Mouse (Mus musculus) thymus, postnatal 10 days (tissue): Measurements from ENCODE around the gene Olfr1367.
A peak's percentile ranks its signal among the peaks of the same experiment; 100 is the strongest.

ENCODE experiments used
- DNase-seq, 2 experiments: peaks; one replicate each; pipeline ENCODE4 v3.0.0; 2021; ENCODE audit warnings: low spot score in 2 of 2

Olfr1367 gene

GRCm38 (mm10) chr13:21346610-21347009 is at the start of gene Olfr1367:
TSS of gene Olfr1367 (plus strand) at chr13:21346910.
- DNase-seq: no peak

DNA sequence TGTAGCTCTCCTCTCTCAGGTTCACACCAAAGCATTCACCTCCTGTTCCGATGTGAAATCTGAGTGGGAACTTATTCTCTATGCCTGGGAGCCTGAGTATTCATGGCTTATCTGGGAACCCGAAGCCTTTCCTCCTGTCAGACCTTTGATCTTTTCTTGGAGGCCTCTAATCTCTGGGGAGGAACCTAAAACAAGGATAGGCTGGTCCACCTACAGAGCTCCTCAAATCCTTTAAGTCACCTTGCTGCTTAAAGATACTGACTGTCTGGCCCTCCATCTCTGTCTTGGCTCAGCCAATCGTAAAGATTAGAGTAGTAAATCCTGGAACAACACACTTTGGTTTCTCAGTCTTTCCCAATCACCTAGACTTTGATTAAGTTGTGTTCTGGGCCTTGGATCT is 48.2 kb upstream of the Olfr1367 start:
- no peak for DNase-seq

GRCm38 (mm10) chr13:21304483-21305066 is 42.1 kb upstream of the Olfr1367 start:
- DNase-seq: no peak

GRCm38 (mm10) chr13:21309788-21310187 is 36.9 kb upstream of the Olfr1367 start:
- no peak for DNase-seq

DNA sequence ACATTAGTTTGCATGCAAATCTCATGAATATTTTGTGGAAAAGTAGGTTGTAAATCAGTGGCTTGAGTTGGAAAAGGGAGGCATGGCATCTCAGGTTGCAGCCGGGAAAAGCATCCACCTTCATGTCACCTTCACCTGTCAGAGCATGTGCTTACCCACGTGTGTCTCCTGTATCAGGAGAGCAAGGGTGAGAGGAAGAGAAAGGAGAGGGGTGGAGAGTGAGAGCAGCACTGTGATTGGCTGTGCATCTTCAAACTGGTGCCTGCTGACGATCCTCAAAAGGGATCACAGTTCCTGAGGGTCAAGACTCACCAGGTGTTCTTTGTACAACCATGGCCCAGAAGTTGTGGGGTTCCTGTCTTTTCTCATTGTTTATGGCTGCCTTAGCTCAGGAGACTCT is 34.8 kb upstream of the Olfr1367 start, which contains the start of gene Gpx6:
Gene Gpx6 (plus strand): TSS at position 200 of the 400 bp plus-strand sequence.
- DNase-seq: no peak

DNA sequence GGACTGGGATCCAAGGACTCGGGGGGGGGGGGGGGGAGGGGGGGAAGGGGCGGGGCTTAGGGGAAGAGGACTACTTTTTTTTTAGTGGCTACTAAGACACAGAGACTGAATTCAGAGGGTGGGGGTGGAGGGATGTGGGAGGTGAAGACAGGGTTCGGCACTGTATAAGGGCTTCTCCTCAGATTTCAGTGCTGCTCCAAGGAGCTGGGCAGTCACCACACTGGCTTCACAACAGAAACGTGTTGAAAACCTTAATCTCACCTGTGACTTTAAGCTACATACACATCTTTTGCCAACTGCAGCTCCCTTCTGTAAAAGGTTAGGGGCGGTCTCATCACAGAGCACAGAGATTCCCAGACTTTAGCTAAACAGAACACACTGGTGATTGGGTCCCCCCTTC is 33.9 kb upstream of the Olfr1367 start:
- DNase-seq: no peak

GRCm38 (mm10) chr13:21313903-21314302 is 32.8 kb upstream of the Olfr1367 start:
- DNase-seq: no peak

GRCm38 (mm10) chr13:21320262-21320661 is 26.4 kb upstream of the Olfr1367 start:
- no peak for DNase-seq

DNA sequence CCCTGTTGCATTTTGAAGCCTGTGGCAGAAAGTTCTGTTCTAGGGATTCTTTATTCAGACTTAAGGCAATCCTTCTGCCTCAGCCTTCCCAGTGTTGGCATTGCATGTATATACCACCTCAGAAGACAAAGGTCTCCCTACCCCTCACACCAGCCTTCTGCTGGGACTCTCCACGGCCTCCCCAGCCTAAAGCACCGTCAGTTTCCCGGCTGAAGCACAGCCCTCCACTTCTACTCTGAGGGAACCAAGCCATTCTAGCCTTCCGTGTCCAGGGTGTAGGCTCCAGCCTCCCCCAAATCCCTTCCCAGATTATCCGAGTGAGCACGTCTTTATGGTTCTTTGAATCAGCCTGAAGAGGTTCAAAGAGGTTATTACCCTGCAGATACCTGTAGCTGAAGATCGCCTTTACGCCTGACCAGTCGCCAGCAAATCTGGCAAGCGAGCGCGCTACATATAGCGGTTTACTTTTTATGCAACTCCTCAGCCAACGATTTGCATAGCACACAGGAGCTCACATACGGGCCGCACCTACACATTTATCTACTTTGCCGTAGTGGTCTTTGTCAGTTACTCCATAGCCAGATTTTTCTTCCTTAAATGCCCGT is 24.7 kb upstream of the Olfr1367 start:
- no peak for DNase-seq

GRCm38 (mm10) chr13:21322509-21323375 is 24.0 kb upstream of the Olfr1367 start:
- no peak for DNase-seq

DNA sequence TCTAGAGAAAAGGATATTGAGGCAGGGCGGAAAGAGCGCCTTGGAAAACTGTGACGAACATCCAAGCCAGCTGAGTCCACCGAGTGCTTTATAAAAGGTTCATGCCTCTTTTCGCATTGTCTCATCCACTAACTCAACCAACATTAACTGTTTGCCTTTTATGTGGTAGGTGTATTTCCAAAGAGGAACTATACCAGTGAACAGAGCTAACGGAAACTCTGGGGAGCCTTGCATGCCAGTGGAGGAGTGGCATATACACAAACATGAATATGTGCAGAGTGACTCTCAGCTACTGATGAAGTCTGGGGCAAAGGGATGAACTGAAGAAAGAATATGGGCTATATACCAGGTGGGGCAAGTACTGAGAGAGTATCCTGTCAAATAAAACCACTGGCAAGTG is 23.3 kb upstream of the Olfr1367 start:
- no peak for DNase-seq

DNA sequence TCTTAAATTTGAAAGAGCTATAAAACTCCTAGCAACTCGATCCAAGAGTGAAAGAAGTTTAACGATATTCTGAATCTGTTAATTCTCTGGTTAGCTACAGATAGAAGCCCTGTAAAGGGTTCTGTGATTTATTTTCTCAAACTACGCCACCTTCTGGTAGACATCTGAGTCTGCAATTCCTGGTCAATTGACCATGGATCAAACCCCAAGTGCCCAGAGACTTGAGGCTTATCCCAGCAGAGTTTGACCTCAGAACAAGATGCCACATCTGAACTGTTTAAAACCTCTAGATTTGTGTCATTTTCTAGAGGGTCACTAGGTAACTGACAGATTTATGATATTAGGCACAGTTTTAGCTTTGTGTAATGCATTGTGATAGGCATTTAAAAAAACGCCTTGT is 20.5 kb upstream of the Olfr1367 start:
- no peak for DNase-seq

- peak; percentile 8 to 36 for DNase-seq
Measured at GRCm38 (mm10) chr13:21326657-21327211, 20.0 kb upstream of the Olfr1367 start.

DNA sequence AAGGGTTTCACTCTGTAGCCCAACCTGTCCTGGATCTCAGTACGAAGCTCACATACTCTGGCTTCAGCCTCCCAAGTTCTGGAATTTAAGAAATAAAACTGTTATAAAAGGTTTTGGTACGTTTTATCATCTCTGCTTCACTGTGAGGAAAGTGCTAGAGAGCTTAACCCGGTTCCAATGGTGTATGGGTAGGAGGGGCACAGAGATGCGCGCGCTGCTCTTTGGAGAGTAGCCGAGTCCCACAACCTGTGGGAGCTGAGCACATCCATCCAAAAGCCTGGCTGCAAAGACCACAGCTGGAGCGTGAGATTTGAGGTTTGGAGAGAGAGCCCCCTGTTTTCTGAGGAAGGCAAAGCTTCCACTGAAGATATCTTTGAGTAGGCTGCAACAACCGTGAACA is 19.3 kb upstream of the Olfr1367 start:
- no peak for DNase-seq

DNA sequence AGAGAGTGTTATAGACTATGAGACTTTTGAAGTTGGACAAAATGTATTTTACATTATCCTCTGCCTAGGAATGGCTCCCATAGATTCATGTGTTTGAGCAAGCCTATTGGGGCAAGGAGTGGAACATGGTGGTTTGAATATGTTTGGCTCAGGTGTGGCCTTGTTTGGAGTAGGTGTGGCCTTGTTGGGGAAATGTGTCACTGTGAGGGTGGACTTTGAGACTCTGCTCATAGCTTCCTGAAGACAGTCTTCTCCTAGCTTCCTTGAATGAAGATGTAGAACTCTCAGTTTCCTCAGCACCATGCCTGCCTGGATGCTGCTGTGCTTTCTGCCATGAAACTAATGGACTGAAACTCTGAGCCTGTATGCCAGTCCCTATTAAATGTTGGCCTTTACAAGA is 3.9 kb downstream of the Olfr1367 start:
- DNase-seq: no peak

DNA sequence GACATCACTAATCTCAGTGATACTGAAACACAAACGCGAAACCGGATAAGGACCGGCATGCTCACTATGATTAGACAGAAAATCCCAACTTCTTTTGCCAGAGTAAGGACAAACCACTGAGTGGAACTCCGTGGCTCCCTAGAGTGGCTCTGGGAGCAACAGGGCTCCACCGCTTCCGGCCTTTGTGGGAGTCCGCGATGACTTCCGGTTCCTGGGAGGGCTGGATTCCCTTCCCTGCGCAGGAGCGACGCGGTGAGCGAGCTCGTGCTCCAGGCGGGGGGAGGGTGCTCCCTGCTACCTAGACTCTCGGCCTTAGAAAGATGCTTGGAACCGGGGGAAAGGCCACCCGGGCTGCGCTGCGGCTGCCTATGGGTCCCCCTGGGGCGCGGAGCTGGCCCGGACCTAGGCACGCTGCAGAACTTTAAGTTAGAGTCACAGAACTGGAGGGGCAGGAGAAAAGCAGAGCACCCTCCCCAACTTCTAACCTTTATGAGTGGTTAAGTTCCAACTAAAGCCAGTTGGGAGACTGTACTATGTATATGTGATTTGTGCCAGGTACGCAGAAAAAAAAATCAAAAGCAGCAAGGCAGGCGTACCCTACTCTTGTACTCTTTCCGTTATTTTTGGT is 16.0 kb downstream of the Olfr1367 start, which contains the start of gene Zscan12:
Gene Zscan12 (plus strand): TSS at position 200 of the 628 bp plus-strand sequence.
- peak; percentile 76 to 81 for DNase-seq

GRCm38 (mm10) chr13:21363719-21364118 is 17.0 kb downstream of the Olfr1367 start:
- peak in 1 of 2 experiments; percentile 3 for DNase-seq

DNA sequence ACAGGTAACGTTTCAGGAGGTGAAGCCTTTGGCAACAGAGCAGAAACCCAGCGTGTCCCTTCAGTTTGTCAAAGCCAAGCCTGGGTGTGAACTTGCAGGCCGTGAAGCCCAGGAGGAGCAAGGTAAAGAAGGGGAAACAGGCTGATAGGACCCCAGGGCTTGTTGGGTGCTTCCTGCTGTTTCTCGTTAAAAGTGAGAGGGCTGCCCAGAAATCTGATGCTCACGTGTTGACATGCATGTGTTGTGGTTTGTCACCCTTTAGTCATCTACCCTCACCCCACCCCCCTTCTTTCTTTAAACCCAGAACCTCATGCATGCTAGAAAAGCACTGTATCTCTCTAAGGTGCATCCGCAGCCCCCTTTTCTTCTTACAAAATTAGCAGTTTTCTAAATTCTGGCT is 19.9 kb downstream of the Olfr1367 start:
- peak in 1 of 2 experiments; percentile 3 for DNase-seq

DNA sequence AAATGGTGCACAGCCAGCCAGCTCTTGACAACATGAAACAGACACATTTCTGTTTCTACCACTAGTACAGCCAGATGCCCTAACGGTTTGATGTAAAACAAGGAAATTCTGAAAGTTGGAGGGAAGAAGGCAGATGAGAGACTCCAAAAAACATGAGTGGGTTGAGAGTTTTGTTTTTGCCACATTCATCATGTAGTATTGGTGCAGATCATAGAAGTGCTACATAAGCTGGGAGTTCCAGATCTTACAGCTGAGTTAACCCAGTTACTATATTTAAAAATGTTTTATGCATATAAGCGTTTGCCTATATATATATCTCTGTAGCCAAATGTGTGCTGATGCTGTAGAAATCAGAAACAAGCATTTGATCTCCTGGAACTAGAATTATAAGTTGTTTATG is 26.0 kb downstream of the Olfr1367 start:
- no peak for DNase-seq

DNA sequence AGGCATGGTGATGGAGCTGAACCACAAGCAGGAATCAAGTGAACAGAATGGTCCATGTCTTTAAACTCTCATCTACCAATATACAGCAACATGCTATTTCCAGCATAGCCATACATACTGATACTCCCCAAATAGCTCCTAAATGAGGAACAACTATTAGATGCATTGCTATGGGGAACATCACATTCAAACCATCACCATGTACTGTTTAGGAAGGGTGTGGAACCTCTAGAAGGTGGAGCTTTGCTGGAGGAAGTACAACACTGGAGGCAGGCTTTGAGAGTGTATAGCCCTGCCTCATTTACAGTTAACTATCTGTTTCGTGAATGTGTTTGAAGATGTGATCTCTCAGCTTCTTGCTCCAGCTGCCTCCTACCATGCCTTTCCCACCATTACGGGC is 31.1 kb downstream of the Olfr1367 start:
- no peak for DNase-seq

DNA sequence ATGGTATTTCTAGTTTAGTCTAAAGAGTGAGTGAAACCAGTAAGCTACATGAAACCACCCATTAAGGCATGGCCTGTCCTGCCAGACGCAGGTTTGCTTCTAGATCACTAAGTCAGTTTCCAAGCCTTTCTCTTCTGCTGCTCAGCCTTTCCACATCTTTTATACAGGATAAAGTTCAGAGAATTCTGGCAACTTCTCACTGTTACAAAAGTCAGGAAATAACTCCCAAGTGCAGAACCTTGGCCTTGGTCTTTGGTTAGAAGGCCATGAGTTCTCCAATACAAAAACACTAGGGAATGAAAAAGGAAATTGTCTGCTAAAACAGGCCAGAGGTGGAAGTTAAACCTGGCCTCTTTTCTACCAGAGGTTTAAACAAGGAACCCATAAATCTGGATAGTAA is 48.5 kb downstream of the Olfr1367 start:
- DNase-seq: no peak

- DNase-seq: no peak
Measured at GRCm38 (mm10) chr13:21395623-21396022, 48.9 kb downstream of the Olfr1367 start.
